Mouse (Mus musculus): ENCODE results near the gene Gm17387. TPM values are rescaled to one million over a fixed set of nuclear protein-coding genes. Genes with fewer than 3 reads are reported as not detected.

Gm17387 gene
- total and polyA plus RNA-seq, 2 experiments from 2014 or later = not detected

DNA sequence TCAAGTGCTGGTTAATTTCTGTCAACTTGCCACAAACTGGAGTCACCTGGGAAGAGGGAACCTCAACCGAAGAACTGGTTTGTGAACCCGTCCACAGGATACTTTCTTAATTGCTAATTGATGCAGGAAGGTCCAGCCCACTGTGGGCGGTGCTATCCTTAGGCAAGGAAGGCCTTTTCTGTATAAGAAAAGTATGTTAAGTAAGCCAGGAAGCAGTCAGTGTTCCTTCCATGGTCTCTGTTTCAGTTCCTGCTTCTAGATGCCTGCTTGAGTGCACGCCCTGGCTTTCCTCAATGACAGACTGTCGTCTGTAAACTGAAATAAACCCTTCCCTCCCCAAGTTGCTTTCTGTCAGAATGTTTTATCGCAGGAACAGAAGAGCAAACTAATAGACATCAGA, 28.0 kb downstream of the Gm17387 start:
- no peaks in the 10 kb centered on the region for H3K27me3 ChIP-seq (ENCODE audit: insufficient read depth, low read length)
- ATAC-seq = no peak
- no peaks in the 10 kb centered on the region for H3K9me3 ChIP-seq (ENCODE audit: low read length)
- H3K27ac ChIP-seq (ENCODE audit: low read depth, low read length) = no peak overlapping the region
- DNase-seq = no peak
- no peak for TF ChIP-seq CTCF (IDR thresholded peaks at IDR 0.05; ENCODE audit: low read depth)
- peaks cover 12% of the 10 kb centered on the region for H3K4me1 ChIP-seq (ENCODE audit: insufficient read depth)
- H3K36me3 ChIP-seq (ENCODE audit: insufficient read depth) = no peaks in the 10 kb centered on the region
- WGBS = 96% methylated on average over 6 of the region's 6 CpGs
- H3K4me3 ChIP-seq (ENCODE audit: low read depth, low read length) = no peak overlapping the region
- H3K4me2 ChIP-seq (ENCODE audit: low read depth) = no peak overlapping the region
- H3K9ac ChIP-seq = no peak overlapping the region

DNA sequence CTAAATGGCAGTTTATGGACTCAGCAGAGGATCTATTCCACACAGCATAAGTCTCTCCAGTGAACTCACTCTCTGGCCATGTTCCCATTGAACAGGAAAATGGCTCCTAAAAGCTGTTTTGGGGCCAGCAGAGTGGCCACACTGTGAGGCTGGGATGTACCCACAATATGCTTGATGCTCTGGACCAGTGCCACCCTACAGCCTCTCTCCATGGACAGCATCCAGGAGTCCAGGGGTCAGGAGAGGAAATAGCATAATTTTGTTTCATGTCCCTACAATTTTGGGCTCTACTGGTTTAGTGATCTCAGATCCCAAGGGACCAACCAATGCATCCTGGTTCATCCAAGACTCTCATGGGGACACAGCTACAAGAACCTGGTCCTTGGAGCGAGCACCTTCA, 28.6 kb downstream of the Gm17387 start:
- peaks cover 17% of the 10 kb centered on the region for H3K4me1 ChIP-seq (ENCODE audit: insufficient read depth)
- H3K27me3 ChIP-seq (ENCODE audit: insufficient read depth, low read length) = no peaks in the 10 kb centered on the region
- no peaks in the 10 kb centered on the region for H3K36me3 ChIP-seq (ENCODE audit: insufficient read depth)
- ATAC-seq (no peak), DNase-seq (no peak)
- H3K9ac ChIP-seq = no peak overlapping the region
- 97% methylated on average over 1 of the region's 1 CpGs for WGBS
- no peak overlapping the region for H3K4me3 ChIP-seq (ENCODE audit: low read depth, low read length)
- no peak for TF ChIP-seq CTCF (IDR thresholded peaks at IDR 0.05; ENCODE audit: low read depth)
- H3K9me3 ChIP-seq (ENCODE audit: low read length) = no peaks in the 10 kb centered on the region
- H3K4me2 ChIP-seq (ENCODE audit: low read depth) = no peak overlapping the region
- H3K27ac ChIP-seq (ENCODE audit: low read depth, low read length) = no peak overlapping the region

DNA sequence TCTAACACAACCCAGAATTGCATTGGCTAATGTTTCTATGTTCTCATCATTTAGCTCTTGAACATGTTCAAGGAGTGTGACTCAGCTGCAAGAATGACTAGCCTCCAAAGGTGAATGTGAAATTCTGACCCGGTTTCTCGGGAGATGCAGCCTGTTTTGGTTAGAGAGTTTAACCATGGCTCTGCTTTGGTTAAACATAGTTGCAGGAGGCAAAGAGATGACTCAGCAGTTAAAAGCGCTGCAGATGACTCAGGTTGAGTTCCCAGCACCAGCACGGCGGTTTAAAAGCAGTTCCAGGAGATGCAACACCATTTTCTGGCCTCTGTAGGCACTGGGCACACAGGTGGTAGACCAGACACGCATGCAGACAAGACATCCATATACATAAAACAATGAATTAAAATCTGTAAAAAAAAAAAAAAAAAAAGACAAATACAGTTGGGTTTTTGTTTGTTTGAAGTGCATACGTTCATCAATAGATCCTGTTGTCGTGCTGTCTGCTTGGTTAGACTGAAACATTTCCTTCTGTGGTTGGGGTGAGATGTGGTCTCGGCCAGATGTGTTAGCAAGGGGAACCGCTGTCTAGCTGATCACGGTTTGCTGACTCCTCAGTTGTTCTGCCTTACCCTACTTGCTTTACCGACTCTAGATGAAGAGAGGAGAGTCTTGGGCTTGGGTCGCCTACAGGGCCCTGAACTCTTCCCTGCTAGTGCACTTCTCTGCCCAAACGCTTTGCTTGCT, 29.8 kb downstream of the Gm17387 start:
- no peak overlapping the region for H3K4me3 ChIP-seq (ENCODE audit: low read depth, low read length)
- no peak for TF ChIP-seq CTCF (IDR thresholded peaks at IDR 0.05; ENCODE audit: low read depth)
- no peaks in the 10 kb centered on the region for H3K9me3 ChIP-seq (ENCODE audit: low read length)
- DNase-seq (no peak), ATAC-seq (no peak)
- no peak overlapping the region for H3K27ac ChIP-seq (ENCODE audit: low read depth, low read length)
- H3K4me1 ChIP-seq (ENCODE audit: insufficient read depth) = peaks cover 18% of the 10 kb centered on the region
- WGBS = 93% methylated on average over 14 of the region's 14 CpGs
- 0 out of 2 replicates have a peak, but pooled peaks cover 2% of the 10 kb centered on the region for H3K36me3 ChIP-seq (ENCODE audit: insufficient read depth)
- H3K9ac ChIP-seq = no peak overlapping the region
- no peaks in the 10 kb centered on the region for H3K27me3 ChIP-seq (ENCODE audit: insufficient read depth, low read length)
- H3K4me2 ChIP-seq (ENCODE audit: low read depth) = no peak overlapping the region

DNA sequence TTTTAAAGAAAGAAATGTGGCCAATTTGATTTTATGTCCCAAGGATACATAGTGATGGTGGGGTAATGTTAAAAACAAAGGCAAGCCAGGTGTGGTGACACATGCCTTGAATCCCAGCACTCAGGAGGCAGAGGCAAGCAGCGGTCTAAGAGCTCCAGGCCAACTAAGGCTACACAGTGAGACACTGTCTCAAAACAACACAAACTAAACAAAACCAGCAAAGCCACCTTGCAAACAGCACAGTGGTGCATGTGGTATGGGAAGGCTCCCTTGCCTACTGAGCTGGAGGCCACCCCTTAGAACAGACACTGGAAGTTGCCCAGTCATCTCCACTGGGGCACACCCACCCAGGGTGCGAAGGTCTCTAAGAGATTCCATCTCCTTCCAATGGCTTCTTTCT, 31.0 kb downstream of the Gm17387 start:
- TF ChIP-seq CTCF (IDR thresholded peaks at IDR 0.05; ENCODE audit: low read depth) = no peak
- no peaks in the 10 kb centered on the region for H3K27me3 ChIP-seq (ENCODE audit: insufficient read depth, low read length)
- H3K9ac ChIP-seq = peak overlapping the region; percentile 99
- peak overlapping the region; percentile 92 for H3K27ac ChIP-seq (ENCODE audit: low read depth, low read length)
- H3K4me3 ChIP-seq (ENCODE audit: low read depth, low read length) = peak overlapping the region; percentile 85
- peaks cover 18% of the 10 kb centered on the region for H3K4me1 ChIP-seq (ENCODE audit: insufficient read depth)
- ATAC-seq (no peak), DNase-seq (no peak)
- 66% methylated on average over 2 of the region's 2 CpGs for WGBS
- H3K9me3 ChIP-seq (ENCODE audit: low read length) = no peaks in the 10 kb centered on the region
- H3K36me3 ChIP-seq (ENCODE audit: insufficient read depth) = peaks cover 13% of the 10 kb centered on the region
- peak overlapping the region; percentile 84 for H3K4me2 ChIP-seq (ENCODE audit: low read depth)

DNA sequence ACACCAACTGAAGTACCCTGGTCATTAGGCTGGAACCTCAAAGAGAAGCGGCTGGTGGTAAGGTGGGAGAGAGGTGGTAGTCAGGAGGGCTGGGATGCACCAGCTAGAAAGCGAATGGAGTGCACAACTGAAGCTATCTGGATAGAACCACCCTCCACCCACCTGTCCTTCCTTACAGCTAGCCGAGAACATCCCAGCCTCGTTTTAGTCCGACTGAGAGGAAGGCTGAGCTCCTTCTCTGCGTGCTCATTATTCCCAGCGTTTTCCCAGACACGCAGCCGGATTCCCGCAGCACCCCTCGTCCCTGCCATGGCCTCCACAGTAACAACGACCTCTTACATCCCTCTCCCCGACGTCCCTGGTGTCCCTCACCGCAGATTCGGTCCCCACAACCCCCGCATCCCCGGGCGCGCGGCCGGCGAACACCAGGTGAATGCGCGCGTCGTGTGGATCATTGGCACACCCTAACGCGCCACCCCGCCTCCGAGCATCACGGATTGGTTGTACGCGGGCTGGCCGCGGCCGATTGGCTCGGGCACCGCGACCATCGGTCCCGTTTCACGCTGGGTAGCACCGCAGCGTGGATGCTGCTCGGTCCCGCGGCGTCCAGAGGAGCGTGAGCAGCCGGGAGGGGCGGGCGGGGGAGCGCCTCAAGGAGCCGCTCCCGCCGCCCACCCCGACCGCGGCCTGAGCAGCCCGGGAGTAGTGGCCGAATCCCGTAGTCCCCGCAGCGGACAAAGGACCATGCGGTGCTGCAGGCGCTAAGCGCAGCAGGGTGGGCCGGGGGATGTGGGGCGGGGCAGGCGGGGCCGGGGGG, 31.7 kb downstream of the Gm17387 start, which contains the start of gene B4galnt4:
B4galnt4 (plus strand) TSS at position 679 of the 817 bp plus-strand sequence.
- peak; percentile 96 for DNase-seq
- H3K27ac ChIP-seq (ENCODE audit: low read depth, low read length) = peak within 1 kb of the TSS; percentile 92
- peaks cover 20% of the 10 kb centered on the region for H3K36me3 ChIP-seq (ENCODE audit: insufficient read depth)
- 1% methylated on average over 72 of the region's 72 CpGs for WGBS
- no peaks in the 10 kb centered on the region for H3K9me3 ChIP-seq (ENCODE audit: low read length)
- H3K4me2 ChIP-seq (ENCODE audit: low read depth) = peak within 1 kb of the TSS; percentile 84
- no peaks in the 10 kb centered on the region for H3K27me3 ChIP-seq (ENCODE audit: insufficient read depth, low read length)
- H3K4me3 ChIP-seq (ENCODE audit: low read depth, low read length) = peak within 1 kb of the TSS; percentile 85
- no peak for TF ChIP-seq CTCF (IDR thresholded peaks at IDR 0.05; ENCODE audit: low read depth)
- H3K9ac ChIP-seq = peak within 1 kb of the TSS; percentile 99
- peaks cover 18% of the 10 kb centered on the region for H3K4me1 ChIP-seq (ENCODE audit: insufficient read depth)
- peak; percentile 98 for ATAC-seq

DNA sequence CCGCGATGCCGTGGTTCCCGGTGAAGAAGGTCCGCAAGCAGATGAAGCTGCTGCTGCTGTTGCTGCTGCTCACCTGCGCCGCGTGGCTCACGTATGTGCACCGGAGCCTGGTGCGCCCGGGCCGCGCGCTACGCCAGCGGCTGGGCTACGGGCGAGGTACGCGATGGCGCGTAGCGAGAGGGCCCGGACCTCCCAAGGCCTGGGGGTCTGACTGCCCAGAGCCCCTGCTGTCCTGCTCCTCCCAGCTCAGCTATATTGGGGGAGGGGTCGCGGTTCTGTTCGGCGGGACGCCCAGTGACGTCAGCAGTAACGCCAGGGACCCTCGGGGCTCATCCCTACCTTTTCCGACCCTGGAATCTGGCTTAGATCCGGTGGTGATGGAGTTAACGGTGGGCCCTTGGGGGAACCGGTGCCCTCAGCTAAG, 32.4 kb downstream of the Gm17387 start:
- Histone ChIP-seq H3K4me3 (ENCODE audit: low read depth, low read length) (peak overlapping the region; percentile 85), H3K9ac (peak overlapping the region; percentile 99), H3K4me2 (ENCODE audit: low read depth) (peak overlapping the region; percentile 84), H3K27me3 (ENCODE audit: insufficient read depth, low read length) (no peaks in the 10 kb centered on the region), H3K9me3 (ENCODE audit: low read length) (no peaks in the 10 kb centered on the region), H3K36me3 (ENCODE audit: insufficient read depth) (peaks cover 27% of the 10 kb centered on the region), H3K27ac (ENCODE audit: low read depth, low read length) (peak overlapping the region; percentile 92), H3K4me1 (ENCODE audit: insufficient read depth) (peaks cover 18% of the 10 kb centered on the region)
- peak; percentile 33 for ATAC-seq
- TF ChIP-seq CTCF (IDR thresholded peaks at IDR 0.05; ENCODE audit: low read depth) = no peak
- WGBS = 1% methylated on average over 37 of the region's 37 CpGs
- no peak for DNase-seq

DNA sequence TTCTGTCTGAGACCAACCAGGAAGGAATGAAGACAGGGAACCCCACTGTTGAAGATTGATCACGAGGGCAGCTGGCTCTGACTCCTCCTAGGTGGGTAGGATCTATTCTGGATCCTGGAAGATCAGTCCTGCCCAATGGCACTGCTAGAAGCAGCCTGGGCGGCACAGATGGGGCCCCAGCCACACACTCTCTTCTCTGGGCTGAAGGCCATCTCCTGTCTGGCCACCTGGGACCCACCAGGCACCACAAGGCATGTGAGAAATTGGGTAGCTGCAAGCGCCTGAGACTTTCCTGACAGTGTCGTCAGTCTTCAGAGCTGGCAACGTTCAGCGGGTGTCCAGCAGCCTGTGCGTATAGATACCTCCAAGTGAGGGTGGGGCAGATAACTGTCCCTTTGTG, 33.6 kb downstream of the Gm17387 start:
- DNase-seq = no peak
- 73% methylated on average over 7 of the region's 7 CpGs for WGBS
- no peak overlapping the region; the same call in 1 of the 2 replicates for H3K9ac ChIP-seq
- H3K9me3 ChIP-seq (ENCODE audit: low read length) = no peaks in the 10 kb centered on the region
- no peaks in the 10 kb centered on the region for H3K27me3 ChIP-seq (ENCODE audit: insufficient read depth, low read length)
- H3K4me2 ChIP-seq (ENCODE audit: low read depth) = peak overlapping the region; percentile 84
- peaks cover 39% of the 10 kb centered on the region for H3K36me3 ChIP-seq (ENCODE audit: insufficient read depth)
- peaks cover 18% of the 10 kb centered on the region for H3K4me1 ChIP-seq (ENCODE audit: insufficient read depth)
- no peak for TF ChIP-seq CTCF (IDR thresholded peaks at IDR 0.05; ENCODE audit: low read depth)
- H3K4me3 ChIP-seq (ENCODE audit: low read depth, low read length) = no peak overlapping the region
- no peak for ATAC-seq
- no peak overlapping the region for H3K27ac ChIP-seq (ENCODE audit: low read depth, low read length)
